ENCODE assay signal across 8 mouse cellular contexts in genomic region chr1:132007282-132007815, GRCm38 (mm10). TPM values are rescaled to one million over a fixed set of nuclear protein-coding genes. Genes with fewer than 3 reads are reported as not detected.
DNase-seq lines count a peak whose midpoint lies in the region; ATAC-seq lines count a peak whose summit lies in the region.

Elk4 (plus strand) TSS chr1:132007607.

- peak within 1 kb of the TSS; percentile 90 for H3K4me3 ChIP-seq in hindbrain, embryonic 10.5 days

- under 1% methylated on average over 61 of the region's 61 CpGs for WGBS in hindbrain, embryonic 10.5 days

- no peaks in the 10 kb centered on the region for H3K27me3 ChIP-seq in hindbrain, embryonic 10.5 days (ENCODE audit: insufficient read depth, poor library complexity, severe bottlenecking)

- peak within 1 kb of the TSS; percentile 99 for H3K27ac ChIP-seq in hindbrain, embryonic 10.5 days

- no peaks in the 10 kb centered on the region for H3K9me3 ChIP-seq in hindbrain, embryonic 10.5 days

- peak; percentile 68 for DNase-seq in MEL-GATA-1-ER (ENCODE audit: extremely low read depth, low read depth)
- peak; percentile 81 for DNase-seq in cerebellum, adult 8-10 months
- DNase-seq in hindbrain, embryonic 10.5 days (ENCODE audit: low spot score), result peak; percentile 93
- peak; percentile 84 to 88 for DNase-seq in layer of hippocampus, postnatal 10 days (ENCODE audit: low spot score in 2 of 2)
- peak; percentile 96 for DNase-seq in lung, postnatal 10 days
- DNase-seq in ovary, postnatal 36 days (ENCODE audit: low spot score), result peak; percentile 90
- peak; percentile 91 for DNase-seq in thymus, postnatal 25 days

- H3K36me3 ChIP-seq in hindbrain, embryonic 10.5 days, result 0 out of 2 replicates have a peak, but pooled peaks cover 2% of the 10 kb centered on the region

- H3K4me1 ChIP-seq in hindbrain, embryonic 10.5 days (replicated peaks), result peaks cover 29% of the 10 kb centered on the region

- ATAC-seq in frontal cortex, adult (ENCODE audit: low TSS enrichment), result peak; percentile 90

RNA-seq across cellular contexts. Expression of gene Elk4, which starts in this region (rescaled TPM):
- polyA plus RNA-seq in hindbrain, embryonic 10.5 days (2016; fragmentation: Nextera tagmentation; extraction: Ambion mirVana), result 12.9 and 13.2 TPM in 2 replicates
- 10 to 100 TPM; 60.1 to 61.6 TPM for total RNA-seq in layer of hippocampus, postnatal 10 days (2021)

Comparison
In these comparisons a context has a peak if more than half of its experiments do, and no peak if none do; other contexts are left out.
1. Peak in every context shown above with its lines: DNase-seq, ATAC-seq, H3K4me3 ChIP-seq and H3K27ac ChIP-seq.